Comparison of ENCODE assay signal across 1 mouse cellular context in the genomic region with DNA sequence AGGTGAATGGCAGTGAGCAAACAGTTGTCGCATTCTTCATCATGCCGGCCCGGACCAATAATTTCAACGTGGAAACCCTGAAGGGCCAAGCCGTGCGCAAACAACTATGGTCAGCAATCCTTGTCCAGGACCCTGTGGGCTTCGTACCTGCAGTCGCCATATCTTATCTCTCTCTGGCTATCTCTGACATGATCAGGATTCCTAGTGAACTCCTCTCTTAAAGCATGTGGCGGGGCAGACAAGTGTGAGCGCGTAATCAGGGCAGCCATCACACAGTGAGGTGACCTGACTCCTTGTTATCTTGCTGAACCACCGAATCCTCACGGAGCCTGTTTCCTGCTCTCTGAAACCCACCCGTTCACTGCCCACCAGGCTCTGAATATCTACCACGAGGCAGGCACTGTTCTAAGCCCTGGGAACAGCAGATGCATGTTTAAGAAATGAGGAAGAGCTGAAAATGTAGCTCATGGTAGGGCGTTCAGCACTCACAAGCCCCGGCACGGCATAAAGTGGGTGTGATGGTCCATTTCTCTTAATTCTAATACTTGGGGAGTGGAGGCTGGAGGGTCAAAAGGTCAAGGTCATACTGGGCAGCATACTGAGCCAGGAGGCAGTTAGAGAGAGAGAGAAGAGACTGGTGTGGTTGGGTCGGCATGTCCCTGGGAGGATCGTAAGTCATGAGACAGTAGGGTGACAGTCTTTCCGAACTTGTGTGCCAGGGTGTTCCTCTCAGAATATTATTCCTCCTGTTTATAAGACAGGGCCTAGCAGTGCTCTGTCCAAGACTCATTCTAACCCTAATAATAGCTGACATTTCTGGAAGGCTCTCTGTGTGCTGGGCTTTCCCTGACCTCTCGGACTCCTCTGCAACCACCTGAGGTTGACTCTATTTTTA.
A peak's percentile ranks its signal among the peaks of the same experiment; 100 is the strongest.
TF ChIP-seq lines count a peak whose summit lies in the region.

No protein-coding gene starts in this region.

TF ChIP-seq in MEL, 35 proteins besides CTCF, POLR2A, EP300 and RAD21:
- TF ChIP-seq UBTF (IDR thresholded peaks at IDR 0.05; ENCODE audit: borderline replicate concordance, insufficient read depth, low read depth, low read length) (no peak), POLR2AphosphoS5 (IDR thresholded peaks at IDR 0.05; ENCODE audit: borderline replicate concordance, low read depth, low read length) (no peak), NELFE (IDR thresholded peaks at IDR 0.05; ENCODE audit: low read depth, low read length) (no peak), CHD2 (IDR thresholded peaks at IDR 0.05; ENCODE audit: low read length) (no peak), GATA1 (IDR thresholded peaks at IDR 0.05; ENCODE audit: low read depth, low read length) (peak; percentile 23; the same call in 1 of the 2 replicates)
